Mouse (Mus musculus) heart, embryonic 13.5 days (tissue): ENCODE data around the gene Smyd5. TPM values are rescaled to one million over a fixed set of nuclear protein-coding genes. Genes with fewer than 3 reads are reported as not detected.

ENCODE experiments used
- polyA plus RNA-seq: library from polyadenylated mRNA; unstranded; fragments of >200 nt; fragmentation: Nextera tagmentation; extraction: Ambion mirVana; gene quantifications from 2 replicates; pipeline ENCODE4 v1.2.1, GENCODE M21; 2015

The Smyd5 gene
- polyA plus RNA-seq, 1 experiment from 2014 or later, result 38.0 TPM

Other genes with a start within 250 kb of the Smyd5 start
- 0.11 TPM in 1 of 2 replicates, not detected in the other for gene Emx1, start 244.6 kb upstream of the Smyd5 start, polyA plus RNA-seq
- gene Sfxn5, start 98.6 kb upstream of the Smyd5 start, polyA plus RNA-seq, result 3.3 and 4.6 TPM in 2 replicates
- 38.7 and 45.2 TPM in 2 replicates for gene Rab11fip5, start 57.4 kb upstream of the Smyd5 start, polyA plus RNA-seq
- not detected in 2 replicates for gene Noto, start 8.1 kb upstream of the Smyd5 start, polyA plus RNA-seq
- gene Cct7, start 19.5 kb downstream of the Smyd5 start, polyA plus RNA-seq, result 347 and 413 TPM in 2 replicates
- 31.6 and 39.2 TPM in 2 replicates for gene Pradc1, start 20.0 kb downstream of the Smyd5 start, polyA plus RNA-seq
- 0.03 and 0.05 TPM in 2 replicates for gene Fbxo41, start 71.0 kb downstream of the Smyd5 start, polyA plus RNA-seq
- gene Egr4, start 81.6 kb downstream of the Smyd5 start, polyA plus RNA-seq, result not detected in 2 replicates
- gene Alms1, start 155.5 kb downstream of the Smyd5 start, polyA plus RNA-seq, result 2.6 and 3.0 TPM in 2 replicates